Mouse (Mus musculus): Measurements from ENCODE around the gene a.

Gene a

DNA sequence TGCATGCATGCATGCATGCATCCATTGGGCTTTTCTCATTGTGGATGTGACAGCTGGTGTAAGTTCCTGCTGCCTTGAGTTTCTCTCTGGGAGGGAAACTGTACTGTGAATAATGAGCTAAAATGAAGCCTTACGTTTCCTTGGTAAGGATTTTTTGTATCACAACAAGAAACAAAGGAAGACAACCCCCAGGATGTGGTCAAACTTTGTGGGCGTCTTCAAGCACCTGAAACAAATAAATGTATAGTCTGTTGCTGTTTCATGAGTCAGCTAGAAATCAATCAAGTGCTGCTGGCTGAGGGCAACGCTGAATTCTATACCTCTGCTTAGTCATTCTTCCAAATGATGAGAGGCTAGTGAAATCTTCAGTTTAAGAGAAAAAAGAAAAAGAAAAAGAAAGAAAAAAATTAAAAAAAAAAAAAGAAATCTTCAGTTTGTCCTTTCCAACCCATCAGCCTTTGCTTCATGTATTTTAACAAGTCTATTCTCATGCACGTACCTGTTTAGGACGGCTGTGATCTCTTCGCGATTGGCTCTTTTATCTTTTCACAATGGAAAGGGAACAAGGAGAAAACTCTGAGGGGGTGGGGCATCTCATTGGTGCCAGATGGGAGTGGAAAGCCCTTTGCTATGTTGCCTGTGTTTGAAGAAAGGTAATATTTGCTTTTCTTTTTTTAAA lies 288.4 kb downstream of the a start:
- H3K36me3 ChIP-seq (ENCODE audit: insufficient read depth, low read length), result no peaks in the 10 kb centered on the region
- H3K4me3 ChIP-seq (replicated peaks; ENCODE audit: low read length), result no peak overlapping the region
- peaks cover 73% of the 10 kb centered on the region for H3K4me1 ChIP-seq (replicated peaks; ENCODE audit: low read depth, low read length)
- no peaks in the 10 kb centered on the region for H3K27me3 ChIP-seq (ENCODE audit: insufficient read depth, low read length)
- H3K9me3 ChIP-seq (ENCODE audit: low read length), result no peaks in the 10 kb centered on the region
- TF ChIP-seq POU5F1 (IDR thresholded peaks at IDR 0.05; ENCODE audit: borderline replicate concordance, low read length) (peak; percentile 84; the same call in 1 of the 2 replicates), CTCF (conservative IDR thresholded peaks at IDR 0.05; ENCODE audit: low read length) (no peak), NANOG (IDR thresholded peaks at IDR 0.05; ENCODE audit: borderline replicate concordance, low read length) (peak; percentile 94)

- Histone ChIP-seq H3K9me3 (ENCODE audit: low read length) (no peaks in the 10 kb centered on the region), H3K36me3 (ENCODE audit: insufficient read depth, low read length) (no peaks in the 10 kb centered on the region), H3K4me1 (replicated peaks; ENCODE audit: low read depth, low read length) (peaks cover 68% of the 10 kb centered on the region), H3K27me3 (ENCODE audit: insufficient read depth, low read length) (no peaks in the 10 kb centered on the region), H3K4me3 (replicated peaks; ENCODE audit: low read length) (0 out of 2 replicates have a peak overlapping the region, but pooled peaks have one; percentile 5)
- TF ChIP-seq CTCF (conservative IDR thresholded peaks at IDR 0.05; ENCODE audit: low read length) (no peak), POU5F1 (IDR thresholded peaks at IDR 0.05; ENCODE audit: borderline replicate concordance, low read length) (no peak), NANOG (IDR thresholded peaks at IDR 0.05; ENCODE audit: borderline replicate concordance, low read length) (no peak)
These were observed 289.0 kb downstream of the a start for GRCm38 (mm10) chr2:155080179-155080530.

- Histone ChIP-seq H3K4me3 (replicated peaks; ENCODE audit: low read length) (no peak overlapping the region), H3K36me3 (ENCODE audit: insufficient read depth, low read length) (no peaks in the 10 kb centered on the region), H3K4me1 (replicated peaks; ENCODE audit: low read depth, low read length) (peaks cover 59% of the 10 kb centered on the region), H3K27me3 (ENCODE audit: insufficient read depth, low read length) (no peaks in the 10 kb centered on the region), H3K9me3 (ENCODE audit: low read length) (no peaks in the 10 kb centered on the region)
- TF ChIP-seq CTCF (conservative IDR thresholded peaks at IDR 0.05; ENCODE audit: low read length) (no peak), POU5F1 (IDR thresholded peaks at IDR 0.05; ENCODE audit: borderline replicate concordance, low read length) (no peak), NANOG (IDR thresholded peaks at IDR 0.05; ENCODE audit: borderline replicate concordance, low read length) (no peak)
These were observed 289.9 kb downstream of the a start for GRCm38 (mm10) chr2:155081056-155081455.

DNA sequence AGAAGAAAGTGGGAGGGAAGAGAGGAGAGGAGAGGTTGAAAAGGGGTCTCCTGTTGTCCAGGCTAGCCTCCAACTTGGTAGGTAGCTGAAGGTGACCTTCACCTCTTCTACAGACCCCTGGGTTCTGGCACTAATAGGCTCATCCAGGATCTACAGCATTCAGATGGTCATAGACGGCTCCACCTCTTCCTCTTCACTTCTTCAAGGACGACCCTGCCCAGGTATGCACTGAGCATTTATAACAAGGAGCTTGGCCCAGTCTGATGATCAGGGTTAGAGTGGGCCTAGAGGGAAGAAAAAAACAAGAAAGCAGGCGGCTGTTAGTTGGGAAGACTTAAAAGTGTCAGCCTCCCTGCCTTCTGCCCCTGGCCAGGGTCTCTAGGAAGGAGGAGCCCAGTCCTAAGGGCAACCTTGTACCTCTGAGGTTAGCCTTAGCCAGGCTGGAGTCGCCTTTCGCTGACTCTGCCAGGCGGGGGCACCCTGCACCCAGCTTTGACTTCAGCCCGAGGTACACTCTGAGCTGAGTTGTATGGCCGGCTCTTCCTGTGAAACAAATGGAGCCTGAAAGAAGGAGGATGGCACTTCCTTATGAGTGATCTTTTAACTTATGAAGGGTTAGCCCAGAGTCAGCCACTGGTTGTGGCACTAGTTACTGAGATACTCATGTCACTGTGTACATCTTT lies 291.1 kb downstream of the a start:
- peak; percentile 52 for TF ChIP-seq CTCF (conservative IDR thresholded peaks at IDR 0.05; ENCODE audit: low read length)
- TF ChIP-seq POU5F1 (IDR thresholded peaks at IDR 0.05; ENCODE audit: borderline replicate concordance, low read length), result no peak
- Histone ChIP-seq H3K27me3 (ENCODE audit: insufficient read depth, low read length) (no peaks in the 10 kb centered on the region), H3K9me3 (ENCODE audit: low read length) (no peaks in the 10 kb centered on the region), H3K4me3 (replicated peaks; ENCODE audit: low read length) (no peak overlapping the region), H3K36me3 (ENCODE audit: insufficient read depth, low read length) (no peaks in the 10 kb centered on the region), H3K4me1 (replicated peaks; ENCODE audit: low read depth, low read length) (peaks cover 54% of the 10 kb centered on the region)

DNA sequence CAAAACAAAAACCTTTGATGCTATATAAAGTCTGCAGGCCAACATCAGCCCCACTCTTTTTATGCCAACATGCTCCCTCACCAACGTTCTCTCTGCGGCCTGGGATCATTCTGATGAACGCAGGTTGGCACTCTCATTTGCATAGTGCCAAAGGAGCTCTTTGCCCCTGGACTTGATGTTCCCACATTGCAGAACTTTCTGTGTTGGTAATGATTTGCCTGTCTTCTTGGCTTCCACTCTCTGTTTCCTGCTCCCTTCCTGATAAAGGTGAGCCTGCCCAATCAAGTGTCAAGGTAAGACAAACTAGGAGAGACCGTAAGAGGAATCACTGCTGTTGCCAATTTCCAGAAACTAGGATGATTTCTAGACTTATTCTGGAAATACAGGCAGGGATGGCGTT lies 293.3 kb downstream of the a start:
- H3K36me3 ChIP-seq (ENCODE audit: insufficient read depth, low read length), result no peaks in the 10 kb centered on the region
- H3K27me3 ChIP-seq (ENCODE audit: insufficient read depth, low read length), result no peaks in the 10 kb centered on the region
- no peak overlapping the region for H3K4me3 ChIP-seq (replicated peaks; ENCODE audit: low read length)
- no peaks in the 10 kb centered on the region for H3K9me3 ChIP-seq (ENCODE audit: low read length)
- TF ChIP-seq CTCF (conservative IDR thresholded peaks at IDR 0.05; ENCODE audit: low read length) (no peak), NANOG (IDR thresholded peaks at IDR 0.05; ENCODE audit: borderline replicate concordance, low read length) (no peak), POU5F1 (IDR thresholded peaks at IDR 0.05; ENCODE audit: borderline replicate concordance, low read length) (no peak)
- peaks cover 33% of the 10 kb centered on the region for H3K4me1 ChIP-seq (replicated peaks; ENCODE audit: low read depth, low read length)

GRCm38 (mm10) chr2:155086328-155086727 lies 295.1 kb downstream of the a start:
- Histone ChIP-seq H3K9me3 (ENCODE audit: low read length) (no peaks in the 10 kb centered on the region), H3K4me1 (replicated peaks; ENCODE audit: low read depth, low read length) (peaks cover 23% of the 10 kb centered on the region), H3K36me3 (ENCODE audit: insufficient read depth, low read length) (no peaks in the 10 kb centered on the region), H3K27me3 (ENCODE audit: insufficient read depth, low read length) (no peaks in the 10 kb centered on the region), H3K4me3 (replicated peaks; ENCODE audit: low read length) (no peak overlapping the region)
- TF ChIP-seq POU5F1 (IDR thresholded peaks at IDR 0.05; ENCODE audit: borderline replicate concordance, low read length), result no peak
- TF ChIP-seq NANOG (IDR thresholded peaks at IDR 0.05; ENCODE audit: borderline replicate concordance, low read length), result no peak

DNA sequence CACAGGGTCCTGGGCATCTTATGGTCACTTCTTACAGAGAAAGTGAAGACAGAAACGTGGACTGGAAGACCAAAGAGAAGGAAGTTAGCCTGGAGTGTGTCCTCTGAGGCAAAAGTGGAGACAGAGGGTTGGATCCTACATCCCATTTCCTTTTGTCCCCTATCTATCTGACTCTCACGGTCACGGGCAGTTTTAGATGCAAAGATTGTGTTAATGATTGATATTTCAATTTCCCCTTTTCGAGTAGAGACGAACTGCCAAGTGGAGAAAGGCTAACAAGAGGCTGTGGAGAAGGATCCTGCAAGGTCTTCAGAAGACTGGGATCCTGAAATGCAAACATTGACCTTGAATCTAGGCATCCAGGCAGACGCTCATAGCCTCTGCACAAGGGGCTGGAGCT lies 297.1 kb downstream of the a start:
- H3K9me3 ChIP-seq (ENCODE audit: low read length), result no peaks in the 10 kb centered on the region
- no peaks in the 10 kb centered on the region for H3K36me3 ChIP-seq (ENCODE audit: insufficient read depth, low read length)
- no peaks in the 10 kb centered on the region for H3K27me3 ChIP-seq (ENCODE audit: insufficient read depth, low read length)
- TF ChIP-seq CTCF (conservative IDR thresholded peaks at IDR 0.05; ENCODE audit: low read length) (no peak), NANOG (IDR thresholded peaks at IDR 0.05; ENCODE audit: borderline replicate concordance, low read length) (no peak), POU5F1 (IDR thresholded peaks at IDR 0.05; ENCODE audit: borderline replicate concordance, low read length) (no peak)
- peaks cover 12% of the 10 kb centered on the region for H3K4me1 ChIP-seq (replicated peaks; ENCODE audit: low read depth, low read length)
- H3K4me3 ChIP-seq (replicated peaks; ENCODE audit: low read length), result no peak overlapping the region

DNA sequence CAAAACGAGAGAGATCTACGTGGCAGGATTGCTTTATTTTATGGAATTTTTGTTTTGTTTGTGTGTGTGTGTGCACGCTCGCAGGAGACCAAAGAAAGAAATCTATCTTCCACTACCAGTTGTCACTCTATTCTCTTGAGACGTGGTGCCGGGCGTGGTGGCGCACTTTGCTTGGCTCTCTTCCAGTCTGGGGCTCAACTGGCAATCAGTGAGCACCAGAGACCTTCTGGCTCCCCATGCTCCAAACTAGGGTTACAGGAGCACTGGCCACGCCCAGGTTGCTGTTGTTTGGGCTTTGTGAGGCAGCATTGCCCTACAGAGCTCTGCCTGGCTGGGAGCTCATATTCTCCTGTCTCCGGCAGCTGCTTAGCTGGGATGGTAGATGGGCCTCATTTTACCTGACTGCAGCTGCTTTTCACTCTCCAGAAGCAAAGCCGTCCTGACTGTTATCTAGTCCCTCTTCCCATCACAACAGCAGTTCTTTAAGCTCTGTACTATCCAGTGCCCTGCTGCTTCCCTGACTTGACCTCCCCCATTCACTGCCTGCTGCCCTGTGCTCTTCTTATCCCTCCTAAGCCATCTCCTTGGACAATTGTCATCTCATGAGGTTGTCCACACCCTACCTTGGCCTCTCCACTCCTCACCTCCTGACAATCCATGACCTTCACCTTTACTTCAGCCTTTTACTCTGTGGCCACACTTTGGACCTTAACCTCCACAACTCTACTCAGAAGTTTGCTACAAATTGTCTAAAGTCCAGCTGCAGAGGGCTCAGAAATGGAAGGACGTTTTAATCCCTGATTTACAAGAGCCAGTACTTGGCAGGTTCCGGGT lies 299.9 kb downstream of the a start:
- TF ChIP-seq POU5F1 (IDR thresholded peaks at IDR 0.05; ENCODE audit: borderline replicate concordance, low read length) (no peak), NANOG (IDR thresholded peaks at IDR 0.05; ENCODE audit: borderline replicate concordance, low read length) (no peak), CTCF (conservative IDR thresholded peaks at IDR 0.05; ENCODE audit: low read length) (no peak)
- H3K36me3 ChIP-seq (ENCODE audit: insufficient read depth, low read length), result no peaks in the 10 kb centered on the region
- no peaks in the 10 kb centered on the region for H3K27me3 ChIP-seq (ENCODE audit: insufficient read depth, low read length)
- H3K9me3 ChIP-seq (ENCODE audit: low read length), result no peaks in the 10 kb centered on the region
- H3K4me1 ChIP-seq (replicated peaks; ENCODE audit: low read depth, low read length), result peaks cover 12% of the 10 kb centered on the region
- H3K4me3 ChIP-seq (replicated peaks; ENCODE audit: low read length), result peak overlapping the region; percentile 29

Measured in E14TG2a.4 (cell line).